ENCODE assay signal across 35 mouse cellular contexts in genomic region chr13:94667604-94668003, GRCm38 (mm10).
"Had no signal": no experiment of that assay in that cellular context is flagged by ENCODE, and none has a peak within 500 bp of the region (broad histone marks: within the 10 kb centered on the region; RNA-seq: fewer than 3 reads in every experiment).

No protein-coding gene starts in this region.

- H3K9ac ChIP-seq: heart, embryonic 12.5 days; heart, embryonic 13.5 days; heart, embryonic 15.5 days; hindbrain, embryonic 12.5 days; hindbrain, embryonic 13.5 days; hindbrain, embryonic 14.5 days; hindbrain, embryonic 15.5 days; intestine, embryonic 15.5 days; kidney, embryonic 15.5 days had no signal

- H3K9me3 ChIP-seq: heart, embryonic 10.5 days; heart, embryonic 12.5 days; heart, embryonic 13.5 days; heart, embryonic 15.5 days; hindbrain, embryonic 10.5 days; hindbrain, embryonic 12.5 days; hindbrain, embryonic 13.5 days; hindbrain, embryonic 15.5 days; intestine, embryonic 15.5 days; kidney, embryonic 15.5 days had no signal

- H3K4me3 ChIP-seq: heart, embryonic 10.5 days; heart, embryonic 12.5 days; heart, embryonic 13.5 days; heart, embryonic 15.5 days; hindbrain, embryonic 10.5 days; hindbrain, embryonic 12.5 days; hindbrain, embryonic 13.5 days; hindbrain, embryonic 15.5 days; intestine, embryonic 15.5 days; kidney, embryonic 15.5 days; layer of hippocampus, adult 2 months had no signal

- H3K4me2 ChIP-seq: heart, embryonic 11.5 days; heart, embryonic 12.5 days; heart, embryonic 13.5 days; heart, embryonic 15.5 days; hindbrain, embryonic 12.5 days; hindbrain, embryonic 13.5 days; hindbrain, embryonic 14.5 days; hindbrain, embryonic 15.5 days; intestine, embryonic 15.5 days; kidney, embryonic 15.5 days had no signal

- H3K27ac ChIP-seq: heart, embryonic 10.5 days; heart, embryonic 13.5 days; heart, embryonic 15.5 days; hindbrain, embryonic 10.5 days; hindbrain, embryonic 12.5 days; hindbrain, embryonic 13.5 days; hindbrain, embryonic 14.5 days; hindbrain, embryonic 15.5 days; hindbrain, postnatal 0 days; intestine, embryonic 15.5 days; kidney, embryonic 15.5 days; kidney, postnatal 0 days; layer of hippocampus, adult 2 months had no signal

- H3K4me1 ChIP-seq: heart, embryonic 10.5 days; heart, embryonic 12.5 days; heart, embryonic 13.5 days; heart, embryonic 15.5 days; hindbrain, embryonic 12.5 days; hindbrain, embryonic 13.5 days; hindbrain, embryonic 15.5 days; intestine, embryonic 15.5 days; kidney, embryonic 15.5 days had no signal

- ATAC-seq: hindbrain, embryonic 16.5 days; hindbrain, postnatal 0 days; inflammation-experienced regulatory T-cells, adult 6 months; intestine, embryonic 15.5 days; intestine, embryonic 16.5 days; intestine, postnatal 0 days had no signal

- H3K36me3 ChIP-seq: heart, embryonic 10.5 days; heart, embryonic 12.5 days; heart, embryonic 13.5 days; heart, embryonic 15.5 days; hindbrain, embryonic 10.5 days; hindbrain, embryonic 12.5 days; hindbrain, embryonic 13.5 days; hindbrain, embryonic 15.5 days; intestine, embryonic 15.5 days; kidney, embryonic 15.5 days had no signal

- H3K27me3 ChIP-seq: intestine, embryonic 15.5 days had no signal

- DNase-seq: heart, postnatal 10 days; heart, postnatal 14 days; heart, postnatal 36 days; heart, postnatal 4 days; kidney, adult 11 months; kidney, adult 18-20 months; kidney, adult 2 months; kidney, adult 8-10 months; kidney, adult 9 months; kidney, postnatal 10 days; kidney, postnatal 14 days; kidney, postnatal 25 days; kidney, postnatal 36 days; kidney, postnatal 4 days; layer of hippocampus, adult 9-11 months; layer of hippocampus, postnatal 36 days had no signal
